Mouse (Mus musculus) limb, embryonic 15.5 days (tissue): ENCODE measurements around the gene Ssbp2. TPM values are rescaled to one million over a fixed set of nuclear protein-coding genes. Genes with fewer than 3 reads are reported as not detected.
A peak's percentile ranks its signal among the peaks of the same experiment; 100 is the strongest.

ENCODE experiments used
- ATAC-seq: fragments of 200-750 bp; cut with Nextera tagmentation; 2 replicates; pipeline ENCODE4 v1.8.0; 2017; ENCODE audit warnings: low read depth, moderate TSS enrichment; ENCODE audit not compliant: insufficient number of reproducible peaks, low FRiP score, low TSS enrichment
- H3K27ac ChIP-seq: fragments of 300-500 bp; sonication (generic); 2 replicates; pipeline ENCODE4 v1.5.1; 2015; ENCODE audit warnings: moderate library complexity, mild to moderate bottlenecking, inconsistent platforms
- H3K27me3 ChIP-seq: fragments of 300-500 bp; sonication (generic); 2 replicates; pipeline ENCODE4 v1.6.1; 2015; ENCODE audit warnings: inconsistent platforms
- H3K36me3 ChIP-seq: fragments of 300-500 bp; sonication (generic); 2 replicates; pipeline ENCODE4 v1.6.1; 2015; ENCODE audit warnings: inconsistent platforms
- H3K4me1 ChIP-seq: fragments of 300-500 bp; sonication (generic); 2 replicates; pipeline ENCODE4 v1.6.1; 2015; ENCODE audit warnings: inconsistent platforms
- H3K4me2 ChIP-seq: fragments of 300-500 bp; sonication (generic); 2 replicates; pipeline ENCODE4 v1.6.1; 2015; ENCODE audit warnings: mild to moderate bottlenecking, inconsistent platforms
- H3K4me3 ChIP-seq: fragments of 300-500 bp; sonication (generic); 2 replicates; pipeline ENCODE4 v1.5.1; 2015; ENCODE audit warnings: mild to moderate bottlenecking, inconsistent platforms
- H3K9ac ChIP-seq: fragments of 300-500 bp; sonication (generic); 2 replicates; pipeline ENCODE4 v1.6.1; 2015; ENCODE audit warnings: inconsistent platforms
- H3K9me3 ChIP-seq: fragments of 300-500 bp; sonication (generic); 2 replicates; pipeline ENCODE4 v1.6.1; 2016; ENCODE audit warnings: inconsistent platforms
- WGBS: fragments of 180-500 bp; shearing (Covaris S2); methylation state at CpG from one replicate; pipeline ENCODE4 v1.1.7; 2015; 5-methylcytosine and 5-hydroxymethylcytosine counted together
- polyA plus RNA-seq: library from polyadenylated mRNA; unstranded; fragments of >200 nt; fragmentation: Nextera tagmentation; extraction: Ambion mirVana; gene quantifications from 2 replicates; pipeline ENCODE4 v1.2.1, GENCODE M21; 2015

Gene Ssbp2
- polyA plus RNA-seq, 1 experiment from 2014 or later: 167 TPM

- Histone ChIP-seq H3K27me3 (no peaks in the 10 kb centered on the region), H3K4me2 (no peak overlapping the region), H3K4me1 (0 out of 2 replicates have a peak, but pooled peaks cover 2% of the 10 kb centered on the region), H3K36me3 (no peaks in the 10 kb centered on the region), H3K9ac (no peak overlapping the region), H3K9me3 (no peaks in the 10 kb centered on the region), H3K4me3 (no peak overlapping the region), H3K27ac (no peak overlapping the region)
- ATAC-seq: no peak
- WGBS: 70% methylated on average over 5 of the region's 5 CpGs
These were observed 11.1 kb upstream of the Ssbp2 start for GRCm38 (mm10) chr13:91448936-91449335.

- Histone ChIP-seq H3K4me3 (no peak overlapping the region), H3K27ac (no peak overlapping the region), H3K9ac (no peak overlapping the region), H3K36me3 (no peaks in the 10 kb centered on the region), H3K9me3 (no peaks in the 10 kb centered on the region), H3K4me1 (0 out of 2 replicates have a peak, but pooled peaks cover 2% of the 10 kb centered on the region), H3K4me2 (no peak overlapping the region), H3K27me3 (no peaks in the 10 kb centered on the region)
- 65% methylated on average over 3 of the region's 3 CpGs for WGBS
- no peak for ATAC-seq
These were observed 8.5 kb upstream of the Ssbp2 start for GRCm38 (mm10) chr13:91451405-91452166.

- no peak for ATAC-seq
These were observed 7.8 kb upstream of the Ssbp2 start for GRCm38 (mm10) chr13:91452269-91452668.

GRCm38 (mm10) chr13:91453236-91453635 is 6.8 kb upstream of the Ssbp2 start:
- 77% methylated on average over 3 of the region's 3 CpGs for WGBS
- Histone ChIP-seq H3K36me3 (no peaks in the 10 kb centered on the region), H3K4me1 (0 out of 2 replicates have a peak, but pooled peaks cover 2% of the 10 kb centered on the region), H3K27me3 (no peaks in the 10 kb centered on the region), H3K4me2 (no peak overlapping the region), H3K9me3 (no peaks in the 10 kb centered on the region), H3K4me3 (no peak overlapping the region), H3K27ac (no peak overlapping the region), H3K9ac (no peak overlapping the region)
- ATAC-seq: no peak

More at GRCm38 (mm10) chr13:91452269-91452668, 7.8 kb upstream of the Ssbp2 start:
- Histone ChIP-seq H3K9me3 (no peaks in the 10 kb centered on the region), H3K27ac (no peak overlapping the region), H3K4me1 (0 out of 2 replicates have a peak, but pooled peaks cover 2% of the 10 kb centered on the region), H3K36me3 (no peaks in the 10 kb centered on the region), H3K4me3 (no peak overlapping the region), H3K9ac (no peak overlapping the region), H3K27me3 (no peaks in the 10 kb centered on the region), H3K4me2 (no peak overlapping the region)
- 81% methylated on average over 3 of the region's 3 CpGs for WGBS

GRCm38 (mm10) chr13:91456041-91456440 is 4.0 kb upstream of the Ssbp2 start:
- no peaks in the 10 kb centered on the region for H3K27me3 ChIP-seq
- no peaks in the 10 kb centered on the region for H3K9me3 ChIP-seq
- no peak for ATAC-seq
- no peak overlapping the region for H3K4me2 ChIP-seq
- no peak overlapping the region for H3K4me3 ChIP-seq
- 28% methylated on average over 2 of the region's 2 CpGs for WGBS
- no peaks in the 10 kb centered on the region for H3K36me3 ChIP-seq
- peaks cover 12% of the 10 kb centered on the region for H3K4me1 ChIP-seq
- no peak overlapping the region for H3K27ac ChIP-seq
- H3K9ac ChIP-seq: no peak overlapping the region

- no peaks in the 10 kb centered on the region for H3K27me3 ChIP-seq
- ATAC-seq: no peak
- H3K27ac ChIP-seq: no peak overlapping the region
- no peak overlapping the region for H3K9ac ChIP-seq
- WGBS: 81% methylated on average over 3 of the region's 3 CpGs
- peaks cover 12% of the 10 kb centered on the region for H3K4me1 ChIP-seq
- H3K36me3 ChIP-seq: no peaks in the 10 kb centered on the region
- no peak overlapping the region for H3K4me2 ChIP-seq
- no peak overlapping the region for H3K4me3 ChIP-seq
- H3K9me3 ChIP-seq: no peaks in the 10 kb centered on the region
These were observed 3.3 kb upstream of the Ssbp2 start for GRCm38 (mm10) chr13:91456735-91457134.

- no peak overlapping the region for H3K4me3 ChIP-seq
- H3K4me1 ChIP-seq: peaks cover 15% of the 10 kb centered on the region
- 78% methylated on average over 4 of the region's 4 CpGs for WGBS
- no peaks in the 10 kb centered on the region for H3K27me3 ChIP-seq
- no peak overlapping the region for H3K4me2 ChIP-seq
- H3K9ac ChIP-seq: no peak overlapping the region
- H3K36me3 ChIP-seq: no peaks in the 10 kb centered on the region
- H3K9me3 ChIP-seq: no peaks in the 10 kb centered on the region
- H3K27ac ChIP-seq: no peak overlapping the region
- no peak for ATAC-seq
These were observed 2.1 kb upstream of the Ssbp2 start for GRCm38 (mm10) chr13:91457974-91458373.

GRCm38 (mm10) chr13:91459489-91459888 is 594 bp upstream of the Ssbp2 start:
- peak overlapping the region; percentile 93 for H3K27ac ChIP-seq
- no peaks in the 10 kb centered on the region for H3K27me3 ChIP-seq
- no peaks in the 10 kb centered on the region for H3K36me3 ChIP-seq
- H3K9ac ChIP-seq: no peak overlapping the region
- H3K4me2 ChIP-seq: no peak overlapping the region
- 26% methylated on average over 4 of the region's 4 CpGs for WGBS
- H3K4me3 ChIP-seq: no peak overlapping the region
- H3K9me3 ChIP-seq: no peaks in the 10 kb centered on the region
- peaks cover 19% of the 10 kb centered on the region for H3K4me1 ChIP-seq
- no peak for ATAC-seq

GRCm38 (mm10) chr13:91460621-91461284 is 670 bp downstream of the Ssbp2 start:
- Histone ChIP-seq H3K4me1 (peaks cover 21% of the 10 kb centered on the region), H3K27me3 (no peaks in the 10 kb centered on the region), H3K4me2 (peak overlapping the region; percentile 79), H3K9me3 (no peaks in the 10 kb centered on the region), H3K4me3 (peak overlapping the region; percentile 89), H3K27ac (peak overlapping the region; percentile 96), H3K9ac (peak overlapping the region; percentile 93), H3K36me3 (no peaks in the 10 kb centered on the region)
- ATAC-seq: peak; percentile 98
- under 1% methylated on average over 53 of the region's 70 CpGs for WGBS

GRCm38 (mm10) chr13:91461299-91461698 is 1.2 kb downstream of the Ssbp2 start:
- Histone ChIP-seq H3K9me3 (no peaks in the 10 kb centered on the region), H3K4me3 (peak overlapping the region; percentile 89), H3K27ac (peak overlapping the region; percentile 96), H3K4me1 (peaks cover 21% of the 10 kb centered on the region), H3K4me2 (peak overlapping the region; percentile 76), H3K36me3 (no peaks in the 10 kb centered on the region), H3K27me3 (no peaks in the 10 kb centered on the region), H3K9ac (peak overlapping the region; percentile 93)
- 3% methylated on average over 27 of the region's 61 CpGs for WGBS
- no peak for ATAC-seq

GRCm38 (mm10) chr13:91461711-91462351 is 1.7 kb downstream of the Ssbp2 start:
- no peak for ATAC-seq

GRCm38 (mm10) chr13:91462395-91462794 is 2.3 kb downstream of the Ssbp2 start:
- 2% methylated on average over 2 of the region's 2 CpGs for WGBS

More at GRCm38 (mm10) chr13:91461711-91462351, 1.7 kb downstream of the Ssbp2 start:
- Histone ChIP-seq H3K27ac (peak overlapping the region; percentile 96), H3K4me3 (peak overlapping the region; percentile 89), H3K4me1 (peaks cover 21% of the 10 kb centered on the region), H3K36me3 (no peaks in the 10 kb centered on the region), H3K9me3 (no peaks in the 10 kb centered on the region), H3K9ac (peak overlapping the region; percentile 93), H3K27me3 (no peaks in the 10 kb centered on the region), H3K4me2 (peak overlapping the region; percentile 76)
- WGBS: under 1% methylated on average over 70 of the region's 77 CpGs

More at GRCm38 (mm10) chr13:91462395-91462794, 2.3 kb downstream of the Ssbp2 start:
- H3K27me3 ChIP-seq: no peaks in the 10 kb centered on the region
- H3K9me3 ChIP-seq: no peaks in the 10 kb centered on the region
- H3K36me3 ChIP-seq: no peaks in the 10 kb centered on the region
- H3K4me3 ChIP-seq: peak overlapping the region; percentile 89
- ATAC-seq: no peak
- H3K9ac ChIP-seq: peak overlapping the region; percentile 93; the same call in 1 of the 2 replicates
- H3K4me2 ChIP-seq: peak overlapping the region; percentile 76
- peaks cover 21% of the 10 kb centered on the region for H3K4me1 ChIP-seq
- peak overlapping the region; percentile 96; the same call in 1 of the 2 replicates for H3K27ac ChIP-seq
